Mouse (Mus musculus): Measurements from ENCODE around the gene Vps53. TPM values are rescaled to one million over a fixed set of nuclear protein-coding genes. Genes with fewer than 3 reads are reported as not detected.

The Vps53 gene
- polyA plus RNA-seq, 1 experiment from 2014 or later, result 44.8 TPM

DNA sequence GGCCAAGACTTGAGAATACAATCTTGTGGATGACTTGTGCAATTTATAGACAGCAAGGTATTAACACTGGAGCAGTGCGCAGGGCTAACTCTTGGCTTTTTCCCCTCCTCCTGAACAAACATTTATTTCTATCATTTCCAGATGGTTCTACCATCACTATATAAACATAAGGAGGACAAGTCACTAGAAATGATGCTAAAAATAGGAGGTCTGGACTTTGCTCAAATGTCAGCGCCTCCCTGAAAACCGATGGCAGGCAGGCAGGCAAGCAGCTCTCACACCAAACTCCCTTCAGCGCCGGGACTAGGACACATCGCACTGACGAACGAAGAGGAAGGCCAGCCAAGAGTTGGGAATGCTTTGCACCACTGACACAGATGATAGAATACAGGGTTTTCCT, 54.1 kb downstream of the Vps53 start:
- H3K9me3 ChIP-seq (ENCODE audit: control insufficient read depth), result no peaks in the 10 kb centered on the region
- no peak overlapping the region for H3K4me2 ChIP-seq (replicated peaks; ENCODE audit: low read depth)
- no peaks in the 10 kb centered on the region for H3K27me3 ChIP-seq (replicated peaks; ENCODE audit: control insufficient read depth, insufficient read depth, low read length)
- H3K4me3 ChIP-seq (ENCODE audit: low read depth, low read length), result no peak overlapping the region
- no peak for ATAC-seq
- WGBS, result 42% methylated on average over 8 of the region's 8 CpGs
- H3K36me3 ChIP-seq (ENCODE audit: control insufficient read depth, insufficient read depth), result peaks cover 24% of the 10 kb centered on the region
- 0 out of 2 replicates have a peak, but pooled peaks cover 2% of the 10 kb centered on the region for H3K4me1 ChIP-seq (replicated peaks; ENCODE audit: control insufficient read depth, insufficient read depth, low read length)
- H3K9ac ChIP-seq (ENCODE audit: low read depth, low read length), result no peak overlapping the region
- no peak overlapping the region for H3K27ac ChIP-seq (ENCODE audit: low read depth, low read length)
- no peak for TF ChIP-seq CTCF (IDR thresholded peaks at IDR 0.05; ENCODE audit: low read depth)

- H3K9ac ChIP-seq (ENCODE audit: low read depth, low read length), result no peak overlapping the region
- H3K4me1 ChIP-seq (replicated peaks; ENCODE audit: control insufficient read depth, insufficient read depth, low read length), result 0 out of 2 replicates have a peak, but pooled peaks cover 2% of the 10 kb centered on the region
- no peaks in the 10 kb centered on the region for H3K27me3 ChIP-seq (replicated peaks; ENCODE audit: control insufficient read depth, insufficient read depth, low read length)
- no peak for TF ChIP-seq CTCF (IDR thresholded peaks at IDR 0.05; ENCODE audit: low read depth)
- H3K27ac ChIP-seq (ENCODE audit: low read depth, low read length), result no peak overlapping the region
- no peak for ATAC-seq
- H3K9me3 ChIP-seq (ENCODE audit: control insufficient read depth), result no peaks in the 10 kb centered on the region
- H3K4me3 ChIP-seq (ENCODE audit: low read depth, low read length), result no peak overlapping the region
- no peak overlapping the region for H3K4me2 ChIP-seq (replicated peaks; ENCODE audit: low read depth)
- peaks cover 33% of the 10 kb centered on the region for H3K36me3 ChIP-seq (ENCODE audit: control insufficient read depth, insufficient read depth)
- WGBS, result 92% methylated on average over 1 of the region's 1 CpGs
These were observed 55.9 kb downstream of the Vps53 start for GRCm38 (mm10) chr11:76123517-76123916.

DNA sequence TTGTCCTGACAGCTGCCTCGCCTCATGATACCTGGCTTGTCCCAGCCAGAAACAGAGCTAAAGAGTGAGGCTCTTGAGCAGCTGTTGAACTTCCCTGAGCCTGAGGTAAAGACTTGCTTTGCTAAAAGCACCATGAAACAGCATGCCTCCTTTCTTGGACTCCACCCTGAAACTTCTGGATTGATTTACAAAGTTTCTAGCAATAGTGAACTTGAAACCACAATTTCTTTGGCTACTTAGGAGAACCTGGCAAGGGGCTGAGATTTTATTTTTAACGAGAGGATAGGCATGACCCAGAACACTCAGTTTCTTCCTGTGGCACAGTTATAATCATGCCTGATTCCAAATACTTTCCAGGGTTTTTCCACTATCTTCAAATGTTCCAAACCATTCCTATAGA, 56.9 kb downstream of the Vps53 start:
- WGBS, result 80% methylated on average over 2 of the region's 2 CpGs
- Histone ChIP-seq H3K36me3 (ENCODE audit: control insufficient read depth, insufficient read depth) (peaks cover 42% of the 10 kb centered on the region), H3K4me2 (replicated peaks; ENCODE audit: low read depth) (no peak overlapping the region), H3K27ac (ENCODE audit: low read depth, low read length) (no peak overlapping the region), H3K27me3 (replicated peaks; ENCODE audit: control insufficient read depth, insufficient read depth, low read length) (no peaks in the 10 kb centered on the region), H3K4me3 (ENCODE audit: low read depth, low read length) (no peak overlapping the region), H3K4me1 (replicated peaks; ENCODE audit: control insufficient read depth, insufficient read depth, low read length) (0 out of 2 replicates have a peak, but pooled peaks cover 2% of the 10 kb centered on the region), H3K9me3 (ENCODE audit: control insufficient read depth) (no peaks in the 10 kb centered on the region), H3K9ac (ENCODE audit: low read depth, low read length) (no peak overlapping the region)
- no peak for ATAC-seq
- no peak for TF ChIP-seq CTCF (IDR thresholded peaks at IDR 0.05; ENCODE audit: low read depth)

DNA sequence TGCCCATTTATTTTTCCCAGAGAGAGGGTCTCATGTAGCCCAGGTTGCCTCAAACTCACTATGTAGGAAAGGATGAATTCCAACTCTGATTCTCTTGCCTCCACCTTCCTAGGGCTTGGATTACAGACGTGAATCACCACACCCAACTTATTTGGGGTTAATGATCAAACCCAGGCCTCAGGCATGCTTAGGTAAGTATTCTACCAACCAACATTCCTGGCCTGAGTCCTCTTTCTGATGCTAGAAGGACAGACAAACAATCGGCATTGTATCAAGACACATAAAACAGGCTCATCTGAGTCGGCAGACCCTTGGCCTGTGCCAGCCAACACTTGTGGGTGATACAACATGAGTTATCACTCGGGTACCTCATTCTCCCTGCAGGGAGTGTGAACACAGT, 58.4 kb downstream of the Vps53 start:
- Histone ChIP-seq H3K27me3 (replicated peaks; ENCODE audit: control insufficient read depth, insufficient read depth, low read length) (no peaks in the 10 kb centered on the region), H3K36me3 (ENCODE audit: control insufficient read depth, insufficient read depth) (peaks cover 55% of the 10 kb centered on the region), H3K4me3 (ENCODE audit: low read depth, low read length) (no peak overlapping the region), H3K4me2 (replicated peaks; ENCODE audit: low read depth) (no peak overlapping the region), H3K27ac (ENCODE audit: low read depth, low read length) (no peak overlapping the region), H3K9me3 (ENCODE audit: control insufficient read depth) (no peaks in the 10 kb centered on the region), H3K9ac (ENCODE audit: low read depth, low read length) (no peak overlapping the region), H3K4me1 (replicated peaks; ENCODE audit: control insufficient read depth, insufficient read depth, low read length) (0 out of 2 replicates have a peak, but pooled peaks cover 2% of the 10 kb centered on the region)
- no peak for TF ChIP-seq CTCF (IDR thresholded peaks at IDR 0.05; ENCODE audit: low read depth)
- 47% methylated on average over 4 of the region's 4 CpGs for WGBS
- ATAC-seq, result no peak

DNA sequence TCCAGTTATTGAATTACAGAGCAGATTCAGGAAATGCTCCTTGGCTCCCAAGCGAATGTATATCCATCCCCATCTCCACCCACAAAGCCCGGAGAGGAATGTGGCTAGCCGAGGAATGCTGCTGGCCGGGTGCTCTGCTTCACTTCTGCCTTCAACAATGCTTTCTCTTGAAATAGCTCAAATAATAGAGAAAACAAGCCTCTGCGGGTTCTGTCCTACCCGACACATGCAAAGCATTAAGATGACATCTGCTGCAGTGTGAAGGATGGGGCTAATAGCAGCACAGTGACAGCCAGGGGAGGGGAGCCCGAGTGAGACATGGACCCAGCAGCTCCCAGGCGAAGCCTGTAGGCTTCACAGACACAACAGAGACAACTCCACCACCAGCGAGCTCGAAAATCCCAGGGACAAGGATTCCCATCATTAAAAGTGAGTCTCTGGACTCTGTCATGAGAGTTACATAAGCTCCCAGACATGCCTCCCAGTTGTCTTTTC, 59.0 kb downstream of the Vps53 start:
- Histone ChIP-seq H3K4me2 (replicated peaks; ENCODE audit: low read depth) (no peak overlapping the region), H3K36me3 (ENCODE audit: control insufficient read depth, insufficient read depth) (peaks cover 58% of the 10 kb centered on the region), H3K27ac (ENCODE audit: low read depth, low read length) (peak overlapping the region; percentile 50; the same call in 1 of the 2 replicates), H3K27me3 (replicated peaks; ENCODE audit: control insufficient read depth, insufficient read depth, low read length) (no peaks in the 10 kb centered on the region), H3K4me3 (ENCODE audit: low read depth, low read length) (no peak overlapping the region), H3K4me1 (replicated peaks; ENCODE audit: control insufficient read depth, insufficient read depth, low read length) (0 out of 2 replicates have a peak, but pooled peaks cover 2% of the 10 kb centered on the region), H3K9me3 (ENCODE audit: control insufficient read depth) (no peaks in the 10 kb centered on the region), H3K9ac (ENCODE audit: low read depth, low read length) (no peak overlapping the region)
- 35% methylated on average over 10 of the region's 10 CpGs for WGBS
- no peak for ATAC-seq
- no peak for TF ChIP-seq CTCF (IDR thresholded peaks at IDR 0.05; ENCODE audit: low read depth)

DNA sequence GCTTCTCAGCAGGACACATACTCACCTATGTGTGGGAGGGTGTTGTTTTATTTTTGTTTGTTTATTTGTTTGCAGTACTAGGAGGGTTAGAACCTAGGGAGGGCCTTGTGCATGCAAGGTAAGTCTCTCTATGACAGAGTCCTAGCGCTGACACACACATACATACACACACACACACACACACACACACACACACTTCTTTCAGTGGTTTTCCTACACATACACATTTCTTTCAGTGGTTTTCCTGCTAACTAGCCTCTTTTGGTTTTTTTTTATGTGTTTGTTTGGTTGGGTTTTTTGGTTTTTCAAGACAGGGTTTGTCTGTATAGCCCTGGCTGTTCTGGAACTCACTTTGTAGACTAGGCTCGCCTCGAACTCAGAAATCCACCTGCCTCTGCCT, 69.0 kb downstream of the Vps53 start:
- WGBS, result 96% methylated on average over 3 of the region's 3 CpGs
- peaks cover 35% of the 10 kb centered on the region for H3K36me3 ChIP-seq (ENCODE audit: control insufficient read depth, insufficient read depth)
- H3K27ac ChIP-seq (ENCODE audit: low read depth, low read length), result no peak overlapping the region
- no peaks in the 10 kb centered on the region for H3K27me3 ChIP-seq (replicated peaks; ENCODE audit: control insufficient read depth, insufficient read depth, low read length)
- no peak overlapping the region for H3K4me2 ChIP-seq (replicated peaks; ENCODE audit: low read depth)
- no peaks in the 10 kb centered on the region for H3K9me3 ChIP-seq (ENCODE audit: control insufficient read depth)
- no peaks in the 10 kb centered on the region for H3K4me1 ChIP-seq (replicated peaks; ENCODE audit: control insufficient read depth, insufficient read depth, low read length)
- H3K9ac ChIP-seq (ENCODE audit: low read depth, low read length), result no peak overlapping the region
- TF ChIP-seq CTCF (IDR thresholded peaks at IDR 0.05; ENCODE audit: low read depth), result no peak
- H3K4me3 ChIP-seq (ENCODE audit: low read depth, low read length), result no peak overlapping the region
- ATAC-seq, result no peak

Data from intestine, postnatal 0 days (tissue).